Mouse (Mus musculus) small intestine, adult 2 months (tissue): ENCODE data around the gene Slc35a5.

Experiments
- CTCF ChIP-seq: fragments of 200-500 bp; IDR thresholded peaks from 2 replicates; pipeline ENCODE4 v1.5.1; 2012; ENCODE audit warnings: low read depth, mild to moderate bottlenecking, control low read depth, inconsistent platforms, low read length, moderate library complexity, mixed read lengths; ENCODE audit not compliant: insufficient replicate concordance, insufficient read length; ENCODE audit errors: extremely low read depth
- POLR2A ChIP-seq: fragments of 200-500 bp; IDR thresholded peaks from 2 replicates; pipeline ENCODE4 v1.6.1; 2012; ENCODE audit warnings: low read depth, mild to moderate bottlenecking, control low read depth, inconsistent platforms, low read length, moderate library complexity

DNA sequence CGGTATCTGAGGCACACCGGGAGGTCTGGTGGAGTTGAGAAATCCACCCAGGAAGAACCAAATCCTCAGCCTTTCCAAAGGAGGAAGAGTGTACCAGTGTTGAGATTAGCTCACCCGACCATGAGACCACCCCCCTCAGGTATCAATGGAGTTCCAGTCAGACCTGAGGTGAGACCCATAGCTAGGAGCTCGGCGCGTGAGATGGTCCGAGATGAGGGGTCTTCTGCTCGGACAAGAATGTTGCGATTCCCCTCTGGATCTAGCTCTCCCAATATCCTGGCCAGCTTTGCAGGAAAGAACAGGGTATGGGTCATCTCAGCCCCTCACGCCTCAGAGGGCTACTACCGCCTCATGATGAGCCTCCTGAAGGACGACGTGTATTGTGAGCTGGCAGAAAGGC lies 63.5 kb downstream of the Slc35a5 start:
- TF ChIP-seq CTCF (no peak), POLR2A (no peak)
